Mouse (Mus musculus) stomach, postnatal 0 days (tissue): ENCODE results near the gene Tor1aip1.
"Not testable (repeated sequence)": the region's sequence is repeated elsewhere in the genome, so short reads cannot be mapped to it uniquely, and the experiment has no call there.

Experiments used
- CTCF ChIP-seq: IDR thresholded peaks from 2 replicates; pipeline ENCODE4 v1.5.1; 2016; ENCODE audit warnings: antibody characterized with exemption, low read depth, mild to moderate bottlenecking, moderate library complexity
- EP300 ChIP-seq: optimal IDR thresholded peaks from 2 replicates; pipeline ENCODE3; 2016; ENCODE audit warnings: antibody characterized with exemption

- peak; percentile 48 for TF ChIP-seq CTCF
- TF ChIP-seq EP300 = not testable (repeated sequence)
Observed at GRCm38 (mm10) chr1:156039989-156040388, 3.7 kb upstream of the Tor1aip1 start.
